Mouse (Mus musculus): ENCODE results near the gene Sqstm1.

- TF ChIP-seq POLR2A (IDR thresholded peaks at IDR 0.05; ENCODE audit: control insufficient read depth, low read depth, low read length) (no peak), CTCF (IDR thresholded peaks at IDR 0.05; ENCODE audit: control insufficient read depth, insufficient read depth, insufficient replicate concordance, low read depth, low read length) (no peak)
Observed at GRCm38 (mm10) chr11:50194793-50195192, 15.8 kb downstream of the Sqstm1 start.

Measured in testis, adult 2 months (tissue).